Mouse (Mus musculus): Measurements from ENCODE around the gene 1700017B05Rik. TPM values are rescaled to one million over a fixed set of nuclear protein-coding genes. Genes with fewer than 3 reads are reported as not detected.
"Not testable (repeated sequence)": the region's sequence is repeated elsewhere in the genome, so short reads cannot be mapped to it uniquely, and the experiment has no call there.

Gene 1700017B05Rik
- polyA plus RNA-seq, 1 experiment from 2014 or later: 25.5 TPM

- 56% methylated on average over 4 of the region's 4 CpGs for WGBS
- Histone ChIP-seq H3K9ac (ENCODE audit: low read depth, low read length) (no peak overlapping the region), H3K27me3 (replicated peaks; ENCODE audit: control insufficient read depth, insufficient read depth, low read length) (no peaks in the 10 kb centered on the region), H3K36me3 (ENCODE audit: control insufficient read depth, insufficient read depth, low read length) (no peaks in the 10 kb centered on the region), H3K4me3 (ENCODE audit: low read length) (no peak overlapping the region), H3K4me2 (ENCODE audit: low read depth, low read length) (no peak overlapping the region), H3K4me1 (ENCODE audit: control insufficient read depth, insufficient read depth, low read length) (no peaks in the 10 kb centered on the region), H3K27ac (ENCODE audit: low read length) (no peak overlapping the region), H3K9me3 (ENCODE audit: control insufficient read depth, low read length) (no peaks in the 10 kb centered on the region)
- ATAC-seq: no peak
These were observed 32.7 kb downstream of the 1700017B05Rik start for GRCm38 (mm10) chr9:57229726-57230125.

- H3K4me3 ChIP-seq (ENCODE audit: low read length): no peak overlapping the region
- H3K27ac ChIP-seq (ENCODE audit: low read length): no peak overlapping the region
- no peak for ATAC-seq
- no peaks in the 10 kb centered on the region for H3K4me1 ChIP-seq (ENCODE audit: control insufficient read depth, insufficient read depth, low read length)
- H3K4me2 ChIP-seq (ENCODE audit: low read depth, low read length): no peak overlapping the region
- no peaks in the 10 kb centered on the region for H3K27me3 ChIP-seq (replicated peaks; ENCODE audit: control insufficient read depth, insufficient read depth, low read length)
- no peaks in the 10 kb centered on the region for H3K9me3 ChIP-seq (ENCODE audit: control insufficient read depth, low read length)
- 81% methylated on average over 4 of the region's 4 CpGs for WGBS
- no peaks in the 10 kb centered on the region for H3K36me3 ChIP-seq (ENCODE audit: control insufficient read depth, insufficient read depth, low read length)
- no peak overlapping the region for H3K9ac ChIP-seq (ENCODE audit: low read depth, low read length)
These were observed 34.2 kb downstream of the 1700017B05Rik start for GRCm38 (mm10) chr9:57228186-57228585.

- H3K36me3 ChIP-seq (ENCODE audit: control insufficient read depth, insufficient read depth, low read length): no peaks in the 10 kb centered on the region
- ATAC-seq: no peak
- H3K4me1 ChIP-seq (ENCODE audit: control insufficient read depth, insufficient read depth, low read length): no peaks in the 10 kb centered on the region
- no peaks in the 10 kb centered on the region for H3K27me3 ChIP-seq (replicated peaks; ENCODE audit: control insufficient read depth, insufficient read depth, low read length)
- H3K9ac ChIP-seq (ENCODE audit: low read depth, low read length): no peak overlapping the region
- WGBS: 65% methylated on average over 5 of the region's 5 CpGs
- no peaks in the 10 kb centered on the region for H3K9me3 ChIP-seq (ENCODE audit: control insufficient read depth, low read length)
- H3K4me3 ChIP-seq (ENCODE audit: low read length): no peak overlapping the region
- H3K27ac ChIP-seq (ENCODE audit: low read length): no peak overlapping the region
- H3K4me2 ChIP-seq (ENCODE audit: low read depth, low read length): no peak overlapping the region
These were observed 35.2 kb downstream of the 1700017B05Rik start for GRCm38 (mm10) chr9:57227203-57227602.

- H3K36me3 ChIP-seq (ENCODE audit: control insufficient read depth, insufficient read depth, low read length); H3K9ac ChIP-seq (ENCODE audit: low read depth, low read length); H3K4me2 ChIP-seq (ENCODE audit: low read depth, low read length); H3K4me3 ChIP-seq (ENCODE audit: low read length); H3K4me1 ChIP-seq (ENCODE audit: control insufficient read depth, insufficient read depth, low read length); H3K9me3 ChIP-seq (ENCODE audit: control insufficient read depth, low read length); H3K27me3 ChIP-seq (replicated peaks; ENCODE audit: control insufficient read depth, insufficient read depth, low read length); ATAC-seq; H3K27ac ChIP-seq (ENCODE audit: low read length): not testable (repeated sequence)
- 89% methylated on average over 6 of the region's 6 CpGs for WGBS
These were observed 35.7 kb downstream of the 1700017B05Rik start for GRCm38 (mm10) chr9:57226628-57227122.

GRCm38 (mm10) chr9:57225780-57226627 is 36.4 kb downstream of the 1700017B05Rik start:
- no peak overlapping the region for H3K9ac ChIP-seq (ENCODE audit: low read depth, low read length)
- no peaks in the 10 kb centered on the region for H3K27me3 ChIP-seq (replicated peaks; ENCODE audit: control insufficient read depth, insufficient read depth, low read length)
- H3K27ac ChIP-seq (ENCODE audit: low read length): no peak overlapping the region
- no peak overlapping the region for H3K4me3 ChIP-seq (ENCODE audit: low read length)
- H3K4me2 ChIP-seq (ENCODE audit: low read depth, low read length): no peak overlapping the region
- H3K36me3 ChIP-seq (ENCODE audit: control insufficient read depth, insufficient read depth, low read length): no peaks in the 10 kb centered on the region
- WGBS: 77% methylated on average over 13 of the region's 13 CpGs
- ATAC-seq: no peak
- H3K4me1 ChIP-seq (ENCODE audit: control insufficient read depth, insufficient read depth, low read length): no peaks in the 10 kb centered on the region
- no peaks in the 10 kb centered on the region for H3K9me3 ChIP-seq (ENCODE audit: control insufficient read depth, low read length)

- Histone ChIP-seq H3K4me2 (ENCODE audit: low read depth, low read length) (no peak overlapping the region), H3K27ac (ENCODE audit: low read length) (no peak overlapping the region), H3K4me1 (ENCODE audit: control insufficient read depth, insufficient read depth, low read length) (no peaks in the 10 kb centered on the region), H3K4me3 (ENCODE audit: low read length) (no peak overlapping the region), H3K36me3 (ENCODE audit: control insufficient read depth, insufficient read depth, low read length) (no peaks in the 10 kb centered on the region), H3K9ac (ENCODE audit: low read depth, low read length) (no peak overlapping the region), H3K9me3 (ENCODE audit: control insufficient read depth, low read length) (no peaks in the 10 kb centered on the region), H3K27me3 (replicated peaks; ENCODE audit: control insufficient read depth, insufficient read depth, low read length) (no peaks in the 10 kb centered on the region)
- ATAC-seq: no peak
These were observed 39.1 kb downstream of the 1700017B05Rik start for GRCm38 (mm10) chr9:57223341-57223740.

GRCm38 (mm10) chr9:57220356-57220755 is 42.1 kb downstream of the 1700017B05Rik start:
- Histone ChIP-seq H3K4me1 (ENCODE audit: control insufficient read depth, insufficient read depth, low read length) (no peaks in the 10 kb centered on the region), H3K4me2 (ENCODE audit: low read depth, low read length) (no peak overlapping the region), H3K36me3 (ENCODE audit: control insufficient read depth, insufficient read depth, low read length) (no peaks in the 10 kb centered on the region), H3K9me3 (ENCODE audit: control insufficient read depth, low read length) (no peaks in the 10 kb centered on the region), H3K27me3 (replicated peaks; ENCODE audit: control insufficient read depth, insufficient read depth, low read length) (no peaks in the 10 kb centered on the region), H3K27ac (ENCODE audit: low read length) (no peak overlapping the region), H3K4me3 (ENCODE audit: low read length) (no peak overlapping the region), H3K9ac (ENCODE audit: low read depth, low read length) (no peak overlapping the region)
- no peak for ATAC-seq
- WGBS: 18% methylated on average over 6 of the region's 6 CpGs

GRCm38 (mm10) chr9:57219511-57219910 is 42.9 kb downstream of the 1700017B05Rik start:
- H3K27me3 ChIP-seq (replicated peaks; ENCODE audit: control insufficient read depth, insufficient read depth, low read length): no peaks in the 10 kb centered on the region
- WGBS: 75% methylated on average over 1 of the region's 1 CpGs
- no peak overlapping the region for H3K4me2 ChIP-seq (ENCODE audit: low read depth, low read length)
- no peak overlapping the region for H3K9ac ChIP-seq (ENCODE audit: low read depth, low read length)
- no peaks in the 10 kb centered on the region for H3K36me3 ChIP-seq (ENCODE audit: control insufficient read depth, insufficient read depth, low read length)
- H3K4me3 ChIP-seq (ENCODE audit: low read length): no peak overlapping the region
- H3K9me3 ChIP-seq (ENCODE audit: control insufficient read depth, low read length): no peaks in the 10 kb centered on the region
- H3K4me1 ChIP-seq (ENCODE audit: control insufficient read depth, insufficient read depth, low read length): no peaks in the 10 kb centered on the region
- H3K27ac ChIP-seq (ENCODE audit: low read length): no peak overlapping the region
- ATAC-seq: no peak

GRCm38 (mm10) chr9:57218776-57219175 is 43.6 kb downstream of the 1700017B05Rik start:
- Histone ChIP-seq H3K27ac (ENCODE audit: low read length) (no peak overlapping the region), H3K4me2 (ENCODE audit: low read depth, low read length) (no peak overlapping the region), H3K4me1 (ENCODE audit: control insufficient read depth, insufficient read depth, low read length) (no peaks in the 10 kb centered on the region), H3K9me3 (ENCODE audit: control insufficient read depth, low read length) (no peaks in the 10 kb centered on the region), H3K27me3 (replicated peaks; ENCODE audit: control insufficient read depth, insufficient read depth, low read length) (no peaks in the 10 kb centered on the region), H3K36me3 (ENCODE audit: control insufficient read depth, insufficient read depth, low read length) (no peaks in the 10 kb centered on the region), H3K4me3 (ENCODE audit: low read length) (no peak overlapping the region), H3K9ac (ENCODE audit: low read depth, low read length) (no peak overlapping the region)
- no peak for ATAC-seq
- WGBS: 89% methylated on average over 5 of the region's 5 CpGs
